Mouse (Mus musculus) small intestine, adult 2 months (tissue): ENCODE measurements around the gene Smpdl3b.
A peak's percentile ranks its signal among the peaks of the same experiment; 100 is the strongest.

Experiments
- CTCF ChIP-seq: fragments of 200-500 bp; IDR thresholded peaks from 2 replicates; pipeline ENCODE4 v1.5.1; 2012; ENCODE audit warnings: low read depth, mild to moderate bottlenecking, control low read depth, inconsistent platforms, low read length, moderate library complexity, mixed read lengths; ENCODE audit not compliant: insufficient replicate concordance, insufficient read length; ENCODE audit errors: extremely low read depth
- POLR2A ChIP-seq: fragments of 200-500 bp; IDR thresholded peaks from 2 replicates; pipeline ENCODE4 v1.6.1; 2012; ENCODE audit warnings: low read depth, mild to moderate bottlenecking, control low read depth, inconsistent platforms, low read length, moderate library complexity

DNA sequence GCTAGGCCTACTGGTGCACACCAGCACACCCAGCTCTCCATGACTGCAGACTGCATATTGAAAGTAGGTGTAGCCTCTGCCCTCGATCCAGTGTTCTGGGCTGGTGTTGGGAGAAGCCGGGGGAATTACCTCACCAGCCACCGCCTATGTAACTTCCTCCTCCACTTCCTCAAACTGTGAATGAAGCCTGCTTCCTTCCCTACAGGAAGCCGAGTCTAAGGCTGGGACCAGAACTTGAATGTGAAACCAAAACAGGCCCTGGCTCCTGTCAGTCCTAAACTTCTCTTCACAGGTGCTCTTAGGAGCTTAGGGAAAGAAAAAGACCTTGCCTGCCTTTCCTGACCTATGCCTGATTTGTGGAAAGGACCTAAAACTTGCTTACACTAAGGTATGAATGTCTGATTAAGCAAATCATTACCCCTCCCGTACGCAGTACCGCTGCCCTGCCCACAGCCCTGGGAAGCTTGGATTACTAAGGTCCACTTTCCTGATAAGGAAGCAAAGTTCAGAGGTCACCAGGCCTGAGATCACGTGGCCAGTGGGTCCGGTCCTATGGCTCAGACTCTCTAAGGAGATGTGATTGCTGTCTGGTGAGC lies 9.3 kb downstream of the Smpdl3b start:
- TF ChIP-seq CTCF = no peak
- TF ChIP-seq POLR2A = peak; percentile 48; the same call in 1 of the 2 replicates
